ENCODE assay signal across 14 mouse cellular contexts in genomic region chr14:118827283-118827904, GRCm38 (mm10). TPM values are rescaled to one million over a fixed set of nuclear protein-coding genes. Genes with fewer than 3 reads are reported as not detected.
A peak's percentile ranks its signal among the peaks of the same experiment; 100 is the strongest.
DNase-seq lines count a peak whose midpoint lies in the region; ATAC-seq and TF ChIP-seq lines count a peak whose summit lies in the region.
"Had no signal": no experiment of that assay in that cellular context is flagged by ENCODE, and none has a peak within 500 bp of the region (broad histone marks: within the 10 kb centered on the region; RNA-seq: fewer than 3 reads in every experiment).

No protein-coding gene starts in this region.

- no peaks in the 10 kb centered on the region; the same call in 1 of the 2 replicates for H3K4me1 ChIP-seq in midbrain, embryonic 12.5 days
- H3K4me1 ChIP-seq in midbrain, embryonic 13.5 days (replicated peaks): peaks cover 5% of the 10 kb centered on the region; the same call in 1 of the 2 replicates
- H3K4me1 ChIP-seq in forebrain, embryonic 12.5 days: peaks cover 11% of the 10 kb centered on the region
- H3K4me1 ChIP-seq in kidney, adult 2 months (ENCODE audit: control insufficient read depth, insufficient read depth, low read length): no peaks in the 10 kb centered on the region
- H3K4me1 ChIP-seq: embryonic facial prominence, embryonic 12.5 days had no signal

- 14% methylated on average over 7 of the region's 7 CpGs for WGBS in midbrain, embryonic 12.5 days
- 13% methylated on average over 7 of the region's 7 CpGs for WGBS in midbrain, embryonic 13.5 days
- 13% methylated on average over 7 of the region's 7 CpGs for WGBS in forebrain, embryonic 12.5 days
- WGBS in kidney, adult 2 months: 59% methylated on average over 7 of the region's 7 CpGs

- DNase-seq in embryo, embryonic 10 days (ENCODE audit: low spot score): peak; percentile 23
- peak; percentile 34 for DNase-seq in mesoderm, embryonic 11.5 days (ENCODE audit: low read depth, low spot score)
- DNase-seq in layer of hippocampus, postnatal 25 days (ENCODE audit: extremely low spot score in 1 of 2, low spot score in 1 of 2): no peak
- DNase-seq in gastrocnemius, postnatal 10 days: no peak
- DNase-seq in kidney, adult 2 months: no peak
- DNase-seq: right cerebral cortex, adult 18-20 months had no signal

- no peak overlapping the region for H3K27ac ChIP-seq in midbrain, embryonic 12.5 days (replicated peaks)
- no peak overlapping the region for H3K27ac ChIP-seq in midbrain, embryonic 13.5 days
- H3K27ac ChIP-seq in forebrain, embryonic 12.5 days: no peak overlapping the region
- no peak overlapping the region for H3K27ac ChIP-seq in kidney, adult 2 months (ENCODE audit: insufficient read depth, low read depth, low read length)
- H3K27ac ChIP-seq: embryonic facial prominence, embryonic 12.5 days; liver, embryonic 14.5 days had no signal

- no peak for TF ChIP-seq CTCF in kidney, adult 2 months (conservative IDR thresholded peaks at IDR 0.05; ENCODE audit: insufficient read depth, insufficient read length, low read depth, low read length)

- no peaks in the 10 kb centered on the region for H3K27me3 ChIP-seq in midbrain, embryonic 12.5 days
- H3K27me3 ChIP-seq in midbrain, embryonic 13.5 days: no peaks in the 10 kb centered on the region
- peaks cover 42% of the 10 kb centered on the region for H3K27me3 ChIP-seq in forebrain, embryonic 12.5 days
- no peaks in the 10 kb centered on the region for H3K27me3 ChIP-seq in kidney, adult 2 months (replicated peaks; ENCODE audit: control insufficient read depth, insufficient read depth, low read length)
- H3K27me3 ChIP-seq: embryonic facial prominence, embryonic 12.5 days had no signal

- no peaks in the 10 kb centered on the region for H3K36me3 ChIP-seq in midbrain, embryonic 12.5 days
- H3K36me3 ChIP-seq in midbrain, embryonic 13.5 days: no peaks in the 10 kb centered on the region
- no peaks in the 10 kb centered on the region for H3K36me3 ChIP-seq in forebrain, embryonic 12.5 days (replicated peaks)
- H3K36me3 ChIP-seq in kidney, adult 2 months (ENCODE audit: control insufficient read depth, insufficient read depth, low read length): no peaks in the 10 kb centered on the region
- H3K36me3 ChIP-seq: embryonic facial prominence, embryonic 12.5 days had no signal

- no peaks in the 10 kb centered on the region for H3K9me3 ChIP-seq in midbrain, embryonic 12.5 days
- no peaks in the 10 kb centered on the region for H3K9me3 ChIP-seq in midbrain, embryonic 13.5 days
- no peaks in the 10 kb centered on the region for H3K9me3 ChIP-seq in forebrain, embryonic 12.5 days
- H3K9me3 ChIP-seq: embryonic facial prominence, embryonic 12.5 days had no signal

- no peak for TF ChIP-seq POLR2A in kidney, adult 2 months (IDR thresholded peaks at IDR 0.05; ENCODE audit: low read depth, low read length)

- peak; percentile 52; the same call in 1 of the 2 replicates for ATAC-seq in midbrain, embryonic 12.5 days (ENCODE audit: low FRiP score, low read depth)
- ATAC-seq in midbrain, embryonic 13.5 days: no peak
- ATAC-seq in forebrain, embryonic 12.5 days (ENCODE audit: low FRiP score): peak; percentile 44; the same call in 1 of the 2 replicates
- ATAC-seq: inflammation-experienced regulatory T-cells, adult 6 months had no signal

- H3K9ac ChIP-seq in midbrain, embryonic 12.5 days (replicated peaks): no peak overlapping the region
- no peak overlapping the region for H3K9ac ChIP-seq in midbrain, embryonic 13.5 days (replicated peaks)
- no peak overlapping the region for H3K9ac ChIP-seq in forebrain, embryonic 12.5 days
- H3K9ac ChIP-seq: embryonic facial prominence, embryonic 12.5 days; liver, embryonic 14.5 days had no signal

- H3K4me2 ChIP-seq in midbrain, embryonic 12.5 days (replicated peaks): no peak overlapping the region
- H3K4me2 ChIP-seq in midbrain, embryonic 13.5 days (replicated peaks): no peak overlapping the region
- H3K4me2 ChIP-seq in forebrain, embryonic 12.5 days: no peak overlapping the region
- H3K4me2 ChIP-seq: embryonic facial prominence, embryonic 12.5 days had no signal

- H3K4me3 ChIP-seq in midbrain, embryonic 12.5 days: no peak overlapping the region
- H3K4me3 ChIP-seq in midbrain, embryonic 13.5 days (replicated peaks): no peak overlapping the region
- H3K4me3 ChIP-seq in forebrain, embryonic 12.5 days (replicated peaks): no peak overlapping the region
- H3K4me3 ChIP-seq in kidney, adult 2 months (ENCODE audit: insufficient read depth, low read depth, low read length): no peak overlapping the region
- H3K4me3 ChIP-seq: embryonic facial prominence, embryonic 12.5 days; myocyte had no signal

RNA-seq across cellular contexts. Expression of gene Cldn10, which starts 39.7 kb away (rescaled TPM):
- polyA plus RNA-seq in midbrain, embryonic 12.5 days (2016; fragmentation: Nextera tagmentation; extraction: Ambion mirVana): 0.77 and 0.85 TPM in 2 replicates
- polyA plus RNA-seq in midbrain, embryonic 13.5 days (2015; fragmentation: Nextera tagmentation; extraction: Ambion mirVana): 0.99 and 1.0 TPM in 2 replicates
- 0.56 and 0.68 TPM in 2 replicates for polyA plus RNA-seq in forebrain, embryonic 12.5 days (2016; fragmentation: Nextera tagmentation; extraction: Ambion mirVana)
- total RNA-seq in layer of hippocampus, postnatal 25 days (2021): 10 to 100 TPM; 32.4 to 34.3 TPM
- under 1 TPM in 1 of 2 experiments, not detected in 1; 0.14 TPM for total RNA-seq in gastrocnemius, postnatal 10 days (2021)
- polyA plus RNA-seq in kidney, adult 2 months (2012; rRNA removed): 230 and 232 TPM in 2 replicates
- total RNA-seq: gastrocnemius, adult 18-20 months had no signal
- polyA plus RNA-seq: myocyte had no signal

Comparison
In these comparisons a context has a peak if more than half of its experiments do, and no peak if none do; other contexts are left out.
1. DNase-seq: peak in embryo, embryonic 10 days (single experiment) and mesoderm, embryonic 11.5 days (single experiment); none in layer of hippocampus, postnatal 25 days (0 of 2), gastrocnemius, postnatal 10 days (single experiment) and kidney, adult 2 months (single experiment).
2. RNA of gene Cldn10, which starts 39.7 kb away (polyA plus RNA-seq): 230 to 232 TPM in kidney, adult 2 months; 0.99 to 1.0 TPM in midbrain, embryonic 13.5 days, 0.77 to 0.85 TPM in midbrain, embryonic 12.5 days and 0.56 to 0.68 TPM in forebrain, embryonic 12.5 days; every median in the first group is over 100 times any median in the second.